Mouse (Mus musculus) stomach, embryonic 14.5 days (tissue): ENCODE results near the gene Gm20696. TPM values are rescaled to one million over a fixed set of nuclear protein-coding genes. Genes with fewer than 3 reads are reported as not detected.

Experiments
- ATAC-seq: fragments of 200-750 bp; cut with Nextera tagmentation; 2 replicates; pipeline ENCODE4 v1.8.0; 2017; ENCODE audit warnings: low read depth, moderate TSS enrichment; ENCODE audit not compliant: insufficient number of reproducible peaks, insufficient read depth, low FRiP score
- H3K27ac ChIP-seq: fragments of 300-500 bp; sonication (generic); 2 replicates; pipeline ENCODE4 v1.5.1; 2014; ENCODE audit warnings: mild to moderate bottlenecking, low read length, moderate library complexity, mixed read lengths
- H3K27me3 ChIP-seq: fragments of 300-500 bp; sonication (generic); 2 replicates; pipeline ENCODE4 v1.6.1; 2014; ENCODE audit warnings: low read length, control low read depth, mixed read lengths; ENCODE audit not compliant: control insufficient read depth, insufficient read depth
- H3K36me3 ChIP-seq: fragments of 300-500 bp; sonication (generic); 2 replicates; pipeline ENCODE4 v1.6.1; 2014; ENCODE audit warnings: mild to moderate bottlenecking, control low read depth, low read length, moderate library complexity, mixed read lengths; ENCODE audit not compliant: control insufficient read depth, insufficient read depth
- H3K4me1 ChIP-seq: fragments of 300-500 bp; sonication (generic); 2 replicates; pipeline ENCODE4 v1.6.1; 2014; ENCODE audit warnings: low read length, control low read depth, mixed read lengths; ENCODE audit not compliant: control insufficient read depth, insufficient read depth
- H3K4me2 ChIP-seq: fragments of 300-500 bp; sonication (generic); replicated peaks from 2 replicates; pipeline ENCODE4 v1.6.1; 2014; ENCODE audit warnings: low read depth, low read length, control low read depth
- H3K4me3 ChIP-seq: fragments of 300-500 bp; sonication (generic); 2 replicates; pipeline ENCODE4 v1.5.1; 2014; ENCODE audit warnings: low read depth, low read length, control low read depth
- H3K9ac ChIP-seq: fragments of 300-500 bp; sonication (generic); replicated peaks from 2 replicates; pipeline ENCODE4 v1.6.1; 2014; ENCODE audit warnings: low read depth, mild to moderate bottlenecking, control low read depth, low read length, moderate library complexity, mixed read lengths
- H3K9me3 ChIP-seq: fragments of 300-500 bp; sonication (generic); 2 replicates; pipeline ENCODE4 v1.6.1; 2016; ENCODE audit warnings: low read depth, low read length, control low read depth; ENCODE audit not compliant: control insufficient read depth
- WGBS: fragments of 180-500 bp; shearing (Covaris S2); extraction: QIAGEN DNeasy Blood & Tissue Kit; methylation state at CpG from one replicate; pipeline ENCODE4 v1.1.7; 2014; 5-methylcytosine and 5-hydroxymethylcytosine counted together
- polyA plus RNA-seq: library from polyadenylated mRNA; unstranded; fragments of >200 nt; fragmentation: Nextera tagmentation; extraction: Ambion mirVana; gene quantifications from 2 replicates; pipeline ENCODE4 v1.2.1, GENCODE M21; 2014

Gm20696 gene
- polyA plus RNA-seq, 1 experiment from 2014 or later = 7.0 TPM

DNA sequence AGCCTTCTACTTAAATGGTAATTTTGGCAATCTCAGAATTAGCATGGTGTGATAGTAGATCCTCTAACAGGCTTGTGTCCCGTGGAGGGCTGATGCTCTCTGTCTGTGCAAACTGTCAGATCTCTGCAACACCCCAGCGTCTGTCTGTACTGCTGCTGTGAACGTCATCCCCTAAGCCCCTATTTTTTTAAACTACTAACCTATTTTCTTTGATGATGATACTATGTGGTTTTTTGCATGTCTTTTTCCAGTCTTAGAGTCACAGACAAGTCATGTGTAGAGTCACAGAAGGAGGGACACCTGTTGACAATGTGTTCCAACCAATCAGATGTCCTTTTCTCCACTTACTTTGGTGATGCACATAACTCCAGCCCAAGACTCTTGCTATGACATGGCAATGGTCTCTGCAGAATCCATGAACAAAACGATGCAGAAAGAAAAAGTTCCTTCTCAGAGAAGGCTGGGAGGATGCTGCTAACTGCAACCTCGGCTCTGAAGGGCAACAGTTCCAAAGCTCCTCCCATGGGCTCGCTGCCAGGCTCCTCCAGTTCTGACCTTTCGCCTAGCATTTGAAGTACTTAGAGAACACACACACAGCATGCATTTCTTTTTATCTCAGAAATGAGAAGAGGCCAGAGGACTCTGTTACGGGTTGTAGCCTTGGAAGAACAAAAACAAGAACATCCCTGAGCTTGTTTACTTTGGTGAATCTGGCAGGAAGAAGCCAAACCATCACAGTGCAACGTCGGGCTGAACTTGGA lies 23.0 kb downstream of the Gm20696 start:
- Histone ChIP-seq H3K4me3 (no peak overlapping the region), H3K4me1 (peaks cover 6% of the 10 kb centered on the region; the same call in 1 of the 2 replicates), H3K9ac (no peak overlapping the region), H3K36me3 (peaks cover 3% of the 10 kb centered on the region; the same call in 1 of the 2 replicates), H3K9me3 (peaks cover 3% of the 10 kb centered on the region; the same call in 1 of the 2 replicates), H3K4me2 (no peak overlapping the region), H3K27ac (no peak overlapping the region), H3K27me3 (no peaks in the 10 kb centered on the region)
- WGBS = 43% methylated on average over 10 of the region's 10 CpGs
- no peak for ATAC-seq

DNA sequence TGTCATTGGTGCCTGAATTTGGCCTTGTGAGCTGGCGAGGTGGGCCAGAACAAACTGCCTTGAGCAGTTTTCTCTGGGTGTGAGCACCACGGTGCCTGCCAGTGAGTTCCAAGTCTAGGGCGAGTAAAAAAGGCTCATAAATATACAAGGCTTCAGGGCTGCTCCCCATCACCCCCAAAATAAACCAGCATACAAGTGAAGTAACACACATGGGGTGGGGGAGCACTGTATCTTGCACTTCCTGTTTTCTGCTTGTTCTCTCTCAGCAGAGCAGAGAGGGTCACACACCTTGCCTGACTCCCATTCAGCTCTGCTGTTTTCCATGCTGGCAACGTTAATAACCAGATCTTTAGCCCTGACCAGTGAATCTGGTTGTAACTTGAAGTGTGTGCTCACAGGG lies 29.1 kb downstream of the Gm20696 start:
- WGBS = 69% methylated on average over 4 of the region's 4 CpGs
- Histone ChIP-seq H3K36me3 (peaks cover 3% of the 10 kb centered on the region; the same call in 1 of the 2 replicates), H3K4me2 (no peak overlapping the region), H3K27ac (no peak overlapping the region), H3K4me1 (no peaks in the 10 kb centered on the region), H3K27me3 (no peaks in the 10 kb centered on the region), H3K9ac (no peak overlapping the region), H3K9me3 (no peaks in the 10 kb centered on the region), H3K4me3 (no peak overlapping the region)
- ATAC-seq = no peak

- Histone ChIP-seq H3K27me3 (no peaks in the 10 kb centered on the region), H3K9me3 (no peaks in the 10 kb centered on the region), H3K27ac (no peak overlapping the region), H3K9ac (no peak overlapping the region), H3K36me3 (peaks cover 3% of the 10 kb centered on the region; the same call in 1 of the 2 replicates), H3K4me3 (no peak overlapping the region), H3K4me2 (no peak overlapping the region), H3K4me1 (no peaks in the 10 kb centered on the region)
- no peak for ATAC-seq
- 67% methylated on average over 8 of the region's 8 CpGs for WGBS
These were observed 29.8 kb downstream of the Gm20696 start for GRCm38 (mm10) chr6:99636801-99637200.

- Histone ChIP-seq H3K36me3 (peaks cover 3% of the 10 kb centered on the region; the same call in 1 of the 2 replicates), H3K4me3 (no peak overlapping the region), H3K27me3 (no peaks in the 10 kb centered on the region), H3K4me1 (no peaks in the 10 kb centered on the region), H3K4me2 (no peak overlapping the region), H3K9ac (no peak overlapping the region), H3K27ac (no peak overlapping the region), H3K9me3 (no peaks in the 10 kb centered on the region)
- ATAC-seq = no peak
- 46% methylated on average over 9 of the region's 9 CpGs for WGBS
These were observed 30.5 kb downstream of the Gm20696 start for GRCm38 (mm10) chr6:99636121-99636520.

- H3K4me3 ChIP-seq = no peak overlapping the region
- H3K9ac ChIP-seq = no peak overlapping the region
- no peaks in the 10 kb centered on the region; the same call in 1 of the 2 replicates for H3K4me1 ChIP-seq
- H3K4me2 ChIP-seq = no peak overlapping the region
- H3K27ac ChIP-seq = no peak overlapping the region
- H3K27me3 ChIP-seq = no peaks in the 10 kb centered on the region
- WGBS = 70% methylated on average over 32 of the region's 32 CpGs
- H3K36me3 ChIP-seq = peaks cover 4% of the 10 kb centered on the region; the same call in 1 of the 2 replicates
- no peaks in the 10 kb centered on the region for H3K9me3 ChIP-seq
- ATAC-seq = no peak
These were observed 34.2 kb downstream of the Gm20696 start for GRCm38 (mm10) chr6:99632121-99632980.

DNA sequence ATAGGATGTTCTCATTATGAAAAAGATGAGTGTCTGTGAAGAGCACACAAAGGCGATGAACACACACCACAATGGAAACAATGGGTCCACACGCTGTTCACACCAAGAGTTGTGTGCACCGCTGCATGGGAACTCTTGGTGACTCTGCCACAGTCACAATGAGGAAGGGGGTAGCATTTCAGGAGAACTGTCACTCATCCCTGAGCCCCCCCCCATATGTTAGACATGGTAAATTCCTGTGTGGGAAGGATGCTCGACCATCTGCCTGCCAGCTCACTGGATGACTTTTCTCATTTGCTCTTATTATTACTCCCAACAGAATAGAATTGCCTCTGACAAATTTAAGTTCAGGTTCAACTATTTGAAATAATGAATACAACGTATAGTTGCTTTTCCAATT lies 35.0 kb downstream of the Gm20696 start:
- Histone ChIP-seq H3K9me3 (no peaks in the 10 kb centered on the region), H3K27ac (no peak overlapping the region), H3K27me3 (no peaks in the 10 kb centered on the region), H3K9ac (no peak overlapping the region), H3K4me3 (no peak overlapping the region), H3K4me1 (no peaks in the 10 kb centered on the region; the same call in 1 of the 2 replicates), H3K36me3 (peaks cover 4% of the 10 kb centered on the region; the same call in 1 of the 2 replicates), H3K4me2 (no peak overlapping the region)
- 91% methylated on average over 5 of the region's 5 CpGs for WGBS
- ATAC-seq = no peak

- Histone ChIP-seq H3K27ac (no peak overlapping the region), H3K4me1 (no peaks in the 10 kb centered on the region; the same call in 1 of the 2 replicates), H3K27me3 (no peaks in the 10 kb centered on the region), H3K4me3 (no peak overlapping the region), H3K9ac (no peak overlapping the region), H3K4me2 (no peak overlapping the region), H3K36me3 (peaks cover 4% of the 10 kb centered on the region; the same call in 1 of the 2 replicates), H3K9me3 (no peaks in the 10 kb centered on the region)
- 79% methylated on average over 8 of the region's 8 CpGs for WGBS
- no peak for ATAC-seq
These were observed 36.7 kb downstream of the Gm20696 start for GRCm38 (mm10) chr6:99629726-99630458.

DNA sequence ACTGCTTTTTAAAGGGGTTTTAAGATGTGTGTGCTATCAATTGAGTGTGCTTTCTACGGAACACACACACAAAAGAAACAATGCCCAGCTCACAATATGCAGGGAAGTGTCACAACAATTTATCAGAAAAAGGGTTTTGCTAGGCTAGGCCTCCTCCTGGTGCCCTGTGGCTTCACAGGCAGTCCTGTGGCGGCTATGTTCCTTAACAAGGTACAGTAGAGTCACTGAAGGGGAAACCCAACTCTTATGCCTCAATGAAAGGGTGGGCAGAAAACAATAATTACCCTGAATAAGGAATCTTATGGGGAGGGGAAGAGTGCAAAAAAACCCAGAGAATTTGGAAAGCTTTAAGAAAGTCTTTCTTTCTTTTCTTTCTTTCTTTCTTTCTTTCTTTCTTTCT lies 40.2 kb downstream of the Gm20696 start:
- no peak for ATAC-seq
- Histone ChIP-seq H3K27me3 (no peaks in the 10 kb centered on the region), H3K36me3 (peaks cover 4% of the 10 kb centered on the region; the same call in 1 of the 2 replicates), H3K9ac (no peak overlapping the region), H3K4me3 (no peak overlapping the region), H3K27ac (no peak overlapping the region), H3K9me3 (no peaks in the 10 kb centered on the region), H3K4me1 (peaks cover 7% of the 10 kb centered on the region; the same call in 1 of the 2 replicates), H3K4me2 (no peak overlapping the region)
- 87% methylated on average over 2 of the region's 2 CpGs for WGBS
